Mouse (Mus musculus) MEL-GATA-1-ER (cell line): ENCODE data around the gene Lmna.

Source experiments
- DNase-seq: peaks from one replicate; pipeline ENCODE4 v3.0.0-alpha.2; 2012; ENCODE audit warnings: low read depth; ENCODE audit errors: extremely low read depth

The Lmna gene

DNA sequence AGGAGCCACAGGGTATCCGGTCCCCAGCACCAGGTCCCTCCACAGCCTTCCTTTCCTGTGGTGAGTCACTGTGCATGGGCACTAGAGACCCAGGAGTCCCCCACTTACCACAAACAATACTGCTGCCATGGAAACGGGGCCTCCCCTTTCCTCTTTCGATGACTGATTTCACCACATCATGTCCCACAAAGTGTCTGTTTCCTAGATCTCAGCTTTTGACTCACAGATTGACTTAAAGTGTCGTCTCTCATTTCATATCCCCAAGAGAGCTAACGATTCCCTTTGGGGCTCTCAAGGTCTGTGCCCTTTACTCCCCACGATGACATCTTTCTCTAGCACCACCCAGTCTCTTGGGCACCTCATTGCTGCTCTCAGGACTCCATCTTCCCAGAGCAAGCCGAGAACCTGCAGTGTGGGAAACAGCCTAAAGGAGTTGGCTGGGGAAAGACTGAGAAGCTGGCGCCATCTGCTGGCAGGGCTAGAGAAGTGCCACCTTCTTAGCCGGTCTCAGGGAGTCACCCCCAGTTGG, 12.1 kb upstream of the Lmna start:
- DNase-seq: no peak

DNA sequence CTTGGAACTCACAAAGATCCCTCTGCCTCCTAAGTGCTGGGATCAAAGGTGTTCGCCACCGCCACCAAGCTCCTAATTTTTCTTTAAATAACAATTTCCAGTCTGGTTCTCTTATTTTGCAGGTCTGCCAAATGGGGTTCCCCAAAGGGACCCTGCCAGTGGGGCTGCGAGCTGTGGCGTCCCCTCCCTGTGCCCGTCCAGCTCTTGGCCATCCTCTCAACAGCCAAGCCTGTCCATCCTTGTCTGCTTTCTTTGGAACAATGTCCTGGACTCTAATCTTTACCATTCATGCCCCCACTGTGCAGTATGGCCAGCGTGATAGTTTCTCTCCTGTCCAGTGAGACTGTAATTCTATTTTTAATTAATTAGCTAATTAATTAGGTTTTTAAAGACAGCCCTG, 11.4 kb upstream of the Lmna start:
- DNase-seq: no peak

GRCm38 (mm10) chr3:88520078-88520477, 10.3 kb upstream of the Lmna start:
- DNase-seq: no peak

DNA sequence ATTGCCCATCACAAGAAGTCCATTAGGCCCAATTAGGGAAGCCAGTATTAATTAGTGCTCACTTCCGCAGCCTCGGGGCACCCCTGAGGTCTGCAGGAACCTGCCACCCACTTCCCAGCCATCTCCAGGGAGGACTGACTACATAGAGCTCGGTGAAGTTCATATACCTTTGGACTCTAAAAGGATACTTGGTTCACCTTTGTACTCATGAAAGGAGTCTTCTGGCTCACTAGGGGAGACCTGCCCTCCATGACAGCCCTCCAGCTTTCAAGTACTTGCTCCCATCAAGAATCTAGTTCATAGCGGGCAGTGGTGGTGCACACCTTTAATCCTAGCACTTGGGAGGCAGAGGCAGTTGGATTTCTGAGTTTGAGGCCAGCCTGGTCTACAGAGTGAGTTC, 8.7 kb upstream of the Lmna start:
- no peak for DNase-seq

DNA sequence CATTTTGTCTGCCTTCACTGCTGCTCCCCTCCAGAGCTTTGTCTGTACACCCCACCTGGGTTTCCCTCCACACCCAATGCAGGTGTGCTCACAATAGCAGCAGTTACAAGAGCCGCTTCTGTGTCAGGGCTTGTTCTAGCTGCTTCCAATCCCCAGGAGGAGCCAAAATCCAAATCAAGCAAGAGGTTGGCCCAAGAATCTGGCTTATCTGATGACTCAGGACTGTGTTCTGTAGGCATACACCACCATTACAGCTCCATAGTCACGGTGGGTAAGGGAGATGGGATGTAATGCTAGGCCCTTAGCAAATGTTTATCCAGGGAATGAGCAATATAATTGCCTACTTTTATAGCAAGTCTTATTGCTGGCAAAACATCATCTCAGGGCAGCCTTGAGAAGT, 6.7 kb upstream of the Lmna start:
- DNase-seq: no peak

DNA sequence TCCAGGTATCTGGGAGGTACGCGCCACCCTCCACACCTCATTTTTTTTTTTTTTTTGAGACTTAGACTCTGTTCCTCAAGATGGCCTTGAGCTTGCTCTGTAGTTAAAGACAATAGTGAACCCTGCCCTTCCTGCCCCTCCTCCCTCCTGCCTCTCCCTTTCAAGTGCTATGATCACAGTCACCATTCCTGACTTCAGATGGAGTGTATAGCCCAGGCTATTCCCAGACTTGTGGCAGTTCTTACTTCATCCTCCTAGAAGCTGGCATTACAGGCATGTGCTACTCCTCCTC, 5.3 kb upstream of the Lmna start:
- DNase-seq: no peak

- no peak for DNase-seq
Observed at GRCm38 (mm10) chr3:88514231-88515094, 4.7 kb upstream of the Lmna start.

DNA sequence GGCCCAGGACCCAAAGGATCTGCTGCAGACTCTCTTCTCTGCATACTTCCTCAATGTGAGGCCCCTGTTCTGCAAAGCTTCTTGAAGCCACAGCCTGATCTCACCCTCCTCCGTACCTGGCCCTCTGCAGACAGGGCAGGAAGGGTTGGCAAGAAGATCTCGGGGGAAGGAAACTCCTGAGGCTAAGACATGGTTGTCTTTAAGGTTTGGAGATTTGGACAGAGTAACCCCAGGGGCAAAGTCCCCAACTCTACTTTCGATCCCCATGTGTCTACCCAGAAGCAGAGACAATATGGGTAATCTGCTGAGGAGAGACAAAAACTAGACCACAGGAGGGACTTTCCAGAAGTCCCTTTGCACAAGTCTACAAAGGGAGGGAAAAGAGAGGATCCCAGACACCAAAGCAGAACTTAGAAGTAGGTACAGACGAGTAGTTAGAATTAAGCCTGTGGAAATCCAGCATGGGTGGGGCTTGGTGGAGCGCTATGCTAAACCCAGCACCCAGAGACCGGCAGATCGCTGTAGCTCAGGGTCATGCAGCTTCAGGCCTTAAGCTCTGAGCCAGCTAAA, 3.9 kb upstream of the Lmna start:
- DNase-seq: peak; percentile 61

DNA sequence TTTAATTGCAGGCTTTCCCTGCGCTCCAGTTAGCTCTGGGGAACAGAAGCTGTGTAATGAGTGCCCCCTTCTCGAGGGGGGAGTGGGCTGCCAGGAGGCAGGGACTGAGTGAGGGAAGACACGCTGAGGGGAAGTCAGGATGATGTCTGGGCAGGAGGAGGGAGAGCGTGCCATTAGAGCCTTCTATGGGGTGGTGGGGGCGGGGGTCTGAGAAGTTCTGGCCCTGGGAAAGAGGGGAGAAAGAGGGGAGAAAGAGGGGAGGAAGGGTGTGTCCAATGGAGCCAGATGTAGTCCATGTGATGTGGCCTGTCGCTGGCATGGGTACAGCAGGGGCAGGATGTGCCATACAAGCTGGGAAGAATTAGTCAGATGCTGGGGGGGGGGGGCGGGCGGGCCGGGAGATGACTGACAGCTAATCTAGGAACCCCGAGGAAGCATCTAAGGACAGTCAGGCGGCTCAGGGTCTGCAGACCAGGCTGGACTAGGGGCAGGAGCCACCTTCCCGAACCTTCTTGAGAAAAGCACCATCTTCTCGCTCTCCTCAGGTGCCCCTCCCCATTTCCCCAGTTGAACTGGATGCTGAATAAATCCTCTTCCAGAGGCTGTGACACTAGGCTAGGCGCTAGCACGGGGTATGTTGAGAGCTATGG, 3.3 kb upstream of the Lmna start:
- no peak for DNase-seq

GRCm38 (mm10) chr3:88512141-88512895, 2.6 kb upstream of the Lmna start:
- DNase-seq: no peak

- no peak for DNase-seq
Observed at GRCm38 (mm10) chr3:88511559-88511958, 1.8 kb upstream of the Lmna start.

GRCm38 (mm10) chr3:88510421-88511289, 899 bp upstream of the Lmna start:
- no peak for DNase-seq

DNA sequence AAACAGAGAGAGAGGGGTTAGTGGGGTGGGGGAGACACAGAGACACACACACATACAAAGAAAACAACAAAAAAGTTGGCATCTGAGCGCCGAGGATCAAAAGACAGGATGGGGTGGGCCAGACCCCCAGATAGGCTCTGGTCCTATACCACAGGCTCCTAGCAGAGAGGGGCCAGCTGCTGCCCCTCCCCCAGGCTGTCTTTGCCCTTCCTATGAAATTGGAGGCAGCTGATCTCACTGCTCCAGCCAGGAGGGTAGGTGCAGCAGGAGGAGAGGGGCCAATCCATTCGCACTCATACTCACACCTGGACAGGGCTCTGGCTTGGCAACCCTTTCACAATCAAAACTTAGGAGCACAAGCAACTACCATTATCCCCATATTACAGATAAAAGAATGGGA, 506 bp downstream of the Lmna start:
- no peak for DNase-seq

DNA sequence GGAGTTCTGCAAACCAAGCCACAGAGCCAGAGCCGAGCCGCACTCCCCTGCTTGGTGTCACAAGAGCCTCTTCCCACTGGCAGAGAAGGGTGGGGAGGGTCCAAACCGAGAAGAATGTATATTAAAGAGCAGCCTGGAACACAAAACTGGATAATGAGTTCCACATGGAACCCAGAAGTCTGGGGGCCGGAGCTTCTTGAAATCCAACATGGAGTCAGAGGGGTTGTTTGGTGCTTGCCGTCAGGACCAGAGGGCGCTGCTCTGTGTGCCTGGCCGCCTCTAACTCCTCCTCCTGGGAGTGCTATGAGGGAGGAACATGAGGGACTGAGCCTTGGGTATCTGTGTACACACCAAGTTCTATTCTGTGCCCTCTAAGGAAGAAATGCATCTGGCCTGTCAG, 4.0 kb downstream of the Lmna start:
- DNase-seq: no peak

GRCm38 (mm10) chr3:88505081-88505480, 4.7 kb downstream of the Lmna start:
- no peak for DNase-seq

DNA sequence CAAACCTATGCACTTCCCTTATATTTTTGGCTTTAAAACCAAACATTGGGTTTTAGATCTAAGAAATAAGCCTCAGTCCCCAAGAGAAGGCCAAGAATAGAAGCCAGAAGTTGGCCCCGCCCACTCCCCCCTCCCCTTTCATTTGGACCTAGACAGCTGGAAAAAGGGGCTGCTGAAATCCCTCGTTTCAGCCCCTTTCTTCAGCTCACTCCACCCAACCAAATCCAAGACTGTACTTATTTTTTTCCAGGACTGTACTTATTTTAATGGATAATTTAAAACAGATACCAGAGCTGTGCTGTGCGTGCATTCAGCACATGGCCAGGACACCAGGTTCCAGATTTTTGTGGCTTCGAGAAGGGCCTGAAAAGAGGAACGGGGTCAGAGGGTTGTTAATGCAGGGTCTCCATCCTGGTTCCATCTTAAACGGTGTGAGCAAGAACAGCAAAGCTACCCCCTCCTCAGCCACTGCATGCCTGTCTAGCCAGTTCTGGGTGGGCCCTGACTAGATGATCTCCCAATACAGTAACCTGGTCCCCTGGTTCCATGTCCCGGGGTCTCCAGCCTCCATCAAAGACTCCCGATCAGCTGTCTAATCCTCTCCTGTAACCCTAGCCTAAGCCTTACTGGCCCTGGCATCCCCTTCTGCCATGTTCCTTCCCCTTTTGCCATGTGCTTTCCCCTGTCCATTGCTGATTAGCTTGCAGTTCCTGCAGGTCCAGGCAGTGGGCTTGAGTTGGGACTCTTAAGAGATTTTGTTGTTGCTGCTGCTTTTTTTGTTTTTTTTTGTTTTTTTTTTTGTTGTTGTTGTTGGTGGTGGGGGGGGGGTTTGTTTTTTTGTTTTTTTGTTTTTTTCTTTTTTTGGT, 5.6 kb downstream of the Lmna start:
- DNase-seq: peak; percentile 59

GRCm38 (mm10) chr3:88503505-88503863, 6.3 kb downstream of the Lmna start:
- no peak for DNase-seq

DNA sequence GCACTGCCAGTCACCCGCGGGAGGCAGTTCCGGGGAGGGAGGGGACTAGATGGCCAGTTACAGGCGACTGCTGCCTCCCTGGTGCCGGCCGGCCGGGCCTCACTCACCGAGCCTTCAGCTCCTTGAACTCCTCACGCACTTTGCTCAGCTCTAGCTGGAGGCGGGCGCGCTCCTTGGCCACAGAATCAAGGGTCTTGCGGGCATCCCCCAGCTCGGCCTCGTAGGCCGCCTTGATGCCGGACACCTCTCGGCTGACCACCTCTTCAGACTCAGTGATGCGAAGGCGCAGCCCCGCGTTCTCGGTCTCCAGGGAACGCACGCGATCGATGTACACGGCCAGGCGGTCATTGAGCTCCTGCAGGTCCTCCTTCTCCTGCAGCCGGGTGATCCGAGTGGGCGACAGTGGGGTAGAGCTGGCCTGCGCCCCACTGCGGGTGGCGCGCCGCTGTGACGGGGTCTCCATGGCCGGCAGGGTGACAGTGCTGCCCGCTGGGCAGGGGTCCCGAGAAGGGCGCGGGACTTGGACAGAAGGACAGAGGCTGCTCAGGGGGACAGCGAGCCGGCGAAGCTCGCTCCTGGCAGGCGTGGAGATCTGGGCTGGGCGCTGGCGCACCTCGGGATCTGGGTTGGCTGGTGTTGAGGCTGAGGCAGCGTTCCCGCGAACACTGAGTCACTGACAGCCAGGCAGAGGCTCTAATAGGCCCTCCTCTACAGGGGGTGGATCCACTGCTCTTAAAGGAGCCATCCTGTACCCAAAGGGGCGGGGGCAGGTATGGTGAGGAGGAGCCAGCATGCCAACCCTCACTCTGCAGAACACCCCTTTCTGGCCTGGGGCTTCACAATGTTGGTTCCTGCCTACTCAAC, 6.9 kb downstream of the Lmna start:
- peak; percentile 96 for DNase-seq

DNA sequence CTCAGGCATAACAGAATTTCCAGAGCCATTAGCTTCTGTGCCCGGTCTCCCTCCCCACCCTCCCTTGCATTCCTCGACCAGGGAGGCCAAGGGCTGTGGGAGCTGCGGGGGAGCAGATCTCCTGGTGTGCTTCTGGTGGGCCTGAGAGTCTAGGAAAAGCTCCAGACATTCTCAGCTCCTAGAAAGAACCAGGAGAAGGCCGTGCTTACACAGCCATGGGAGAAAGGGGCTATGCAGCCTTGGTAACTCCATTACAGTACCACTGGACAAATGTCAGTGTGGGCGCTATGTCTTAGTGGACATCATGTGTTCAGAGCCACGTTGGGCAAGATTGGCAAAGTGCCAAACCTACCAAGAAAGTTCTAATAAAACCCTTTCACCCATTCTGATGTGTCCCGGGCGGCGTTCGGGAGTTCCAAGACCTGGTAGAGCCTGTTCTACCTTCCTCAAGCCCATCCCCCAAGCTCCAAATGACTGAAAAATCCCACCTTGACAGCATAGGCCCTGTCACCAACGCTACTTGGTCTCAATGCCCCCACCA, 7.7 kb downstream of the Lmna start:
- DNase-seq: no peak
